Mouse (Mus musculus) macrophage (primary cell): ENCODE data around the gene Srgap3. TPM values are rescaled to one million over a fixed set of nuclear protein-coding genes. Genes with fewer than 3 reads are reported as not detected.

Experiments
- H3K27ac ChIP-seq: fragments of 350-480 bp; formaldehyde crosslinking; 2 replicates; pipeline ENCODE4 v1.9.0; 2021
- H3K36me3 ChIP-seq: fragments of 350-480 bp; formaldehyde crosslinking; 2 replicates; pipeline ENCODE4 v1.9.0; 2021; ENCODE audit errors: inconsistent target
- H3K4me3 ChIP-seq: fragments of 350-480 bp; formaldehyde crosslinking; 2 replicates; pipeline ENCODE4 v1.9.0; 2021; ENCODE audit errors: inconsistent target
- H3K79me2 ChIP-seq: fragments of 350-480 bp; formaldehyde crosslinking; 2 replicates; pipeline ENCODE4 v1.9.0; 2021; ENCODE audit errors: inconsistent target
- WGBS: methylation state at CpG from one replicate; pipeline ENCODE4 v1.1.7; 2026; ENCODE audit warnings: inconsistent platforms; ENCODE audit not compliant: missing documents; 5-methylcytosine and 5-hydroxymethylcytosine counted together
- polyA plus RNA-seq: library from polyadenylated mRNA; stranded (reverse); fragments of 250-400 nt; gene quantifications from 3 replicates; pipeline ENCODE4 v1.2.4, GENCODE M21; 2018; ENCODE audit warnings: inconsistent platforms

Gene Srgap3
- polyA plus RNA-seq, 1 experiment from 2014 or later = 0.42 TPM

GRCm38 (mm10) chr6:112907887-112908584 is 39.0 kb downstream of the Srgap3 start:
- Histone ChIP-seq H3K36me3 (no peaks in the 10 kb centered on the region), H3K27ac (no peak overlapping the region), H3K4me3 (no peak overlapping the region), H3K79me2 (no peaks in the 10 kb centered on the region)
- 92% methylated on average over 8 of the region's 8 CpGs for WGBS

DNA sequence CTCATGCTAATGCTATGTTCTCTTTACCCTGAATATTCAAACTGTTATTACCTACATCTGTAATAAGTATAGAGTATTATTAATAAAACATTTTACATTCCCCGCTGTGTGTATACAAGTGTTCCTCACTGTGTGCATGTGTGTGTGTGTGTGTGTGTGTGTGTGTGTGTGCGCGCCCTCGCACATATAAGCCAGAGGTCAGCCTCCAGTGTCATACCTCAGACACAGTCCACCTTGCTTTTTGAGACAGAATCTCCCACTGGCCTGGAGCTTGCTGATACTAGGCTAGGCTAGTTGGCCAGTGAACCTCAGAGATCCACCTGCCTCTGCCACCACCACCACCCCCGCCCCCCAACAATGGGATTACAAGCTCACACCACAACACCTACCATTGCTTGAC is 43.3 kb downstream of the Srgap3 start:
- 90% methylated on average over 1 of the region's 5 CpGs for WGBS
- Histone ChIP-seq H3K4me3 (no peak overlapping the region), H3K27ac (no peak overlapping the region), H3K79me2 (no peaks in the 10 kb centered on the region), H3K36me3 (no peaks in the 10 kb centered on the region)

DNA sequence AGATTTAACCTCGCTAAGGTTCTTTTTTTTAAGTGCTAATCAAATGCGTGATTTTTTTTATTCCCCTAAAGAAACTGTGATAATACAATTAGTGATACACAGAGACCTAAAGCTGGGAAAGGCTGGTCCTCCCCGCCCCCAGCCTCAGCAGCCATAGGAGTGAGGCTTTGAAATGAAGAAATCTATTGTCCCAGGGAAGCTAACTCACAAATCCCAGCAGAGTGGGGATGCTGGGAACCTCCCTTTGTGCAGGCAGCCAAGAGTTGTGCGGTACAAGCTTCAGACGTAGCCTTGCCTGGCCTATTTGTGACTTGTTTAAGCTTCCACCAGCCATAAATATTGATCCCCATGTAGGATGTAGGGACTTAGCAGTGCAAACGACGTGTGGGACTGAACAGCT is 43.8 kb downstream of the Srgap3 start:
- H3K36me3 ChIP-seq = no peaks in the 10 kb centered on the region
- 93% methylated on average over 7 of the region's 7 CpGs for WGBS
- no peak overlapping the region for H3K4me3 ChIP-seq
- H3K79me2 ChIP-seq = no peaks in the 10 kb centered on the region
- no peak overlapping the region for H3K27ac ChIP-seq

- WGBS = 91% methylated on average over 4 of the region's 4 CpGs
- Histone ChIP-seq H3K27ac (no peak overlapping the region), H3K4me3 (no peak overlapping the region), H3K36me3 (no peaks in the 10 kb centered on the region), H3K79me2 (no peaks in the 10 kb centered on the region)
Measured at GRCm38 (mm10) chr6:112902791-112903190, 44.3 kb downstream of the Srgap3 start.

GRCm38 (mm10) chr6:112900306-112900705 is 46.8 kb downstream of the Srgap3 start:
- Histone ChIP-seq H3K79me2 (no peaks in the 10 kb centered on the region), H3K27ac (no peak overlapping the region), H3K36me3 (no peaks in the 10 kb centered on the region), H3K4me3 (no peak overlapping the region)
- 97% methylated on average over 6 of the region's 6 CpGs for WGBS

GRCm38 (mm10) chr6:112899711-112900110 is 47.4 kb downstream of the Srgap3 start:
- no peak overlapping the region for H3K4me3 ChIP-seq

DNA sequence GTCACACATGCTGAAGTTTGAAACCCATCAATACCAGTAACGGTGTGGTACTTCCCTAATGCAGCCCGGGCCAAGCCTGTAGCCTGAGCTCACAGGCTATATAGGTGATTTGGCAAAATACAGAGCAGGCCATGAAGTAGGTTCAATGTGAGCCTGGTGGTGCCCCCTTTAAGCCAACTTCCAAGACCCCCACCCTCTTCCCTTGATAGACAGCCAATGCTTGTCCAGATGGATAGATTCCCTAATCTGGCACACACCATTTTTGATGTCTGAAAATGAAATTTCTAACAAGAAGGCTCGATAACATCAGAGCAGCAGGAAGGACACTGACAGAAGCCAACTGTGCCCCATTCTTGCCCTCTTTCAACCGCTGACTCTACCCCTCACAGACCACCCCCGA is 47.8 kb downstream of the Srgap3 start:
- Histone ChIP-seq H3K4me3 (no peak overlapping the region), H3K79me2 (no peaks in the 10 kb centered on the region), H3K27ac (no peak overlapping the region), H3K36me3 (no peaks in the 10 kb centered on the region)
- WGBS = 95% methylated on average over 5 of the region's 5 CpGs

More at GRCm38 (mm10) chr6:112899711-112900110, 47.4 kb downstream of the Srgap3 start:
- no peak overlapping the region for H3K27ac ChIP-seq
- WGBS = 79% methylated on average over 1 of the region's 1 CpGs
- no peaks in the 10 kb centered on the region for H3K79me2 ChIP-seq
- H3K36me3 ChIP-seq = no peaks in the 10 kb centered on the region

GRCm38 (mm10) chr6:112898435-112898834 is 48.6 kb downstream of the Srgap3 start:
- no peak overlapping the region for H3K27ac ChIP-seq
- H3K79me2 ChIP-seq = no peaks in the 10 kb centered on the region
- H3K4me3 ChIP-seq = no peak overlapping the region
- 91% methylated on average over 4 of the region's 4 CpGs for WGBS
- no peaks in the 10 kb centered on the region for H3K36me3 ChIP-seq

DNA sequence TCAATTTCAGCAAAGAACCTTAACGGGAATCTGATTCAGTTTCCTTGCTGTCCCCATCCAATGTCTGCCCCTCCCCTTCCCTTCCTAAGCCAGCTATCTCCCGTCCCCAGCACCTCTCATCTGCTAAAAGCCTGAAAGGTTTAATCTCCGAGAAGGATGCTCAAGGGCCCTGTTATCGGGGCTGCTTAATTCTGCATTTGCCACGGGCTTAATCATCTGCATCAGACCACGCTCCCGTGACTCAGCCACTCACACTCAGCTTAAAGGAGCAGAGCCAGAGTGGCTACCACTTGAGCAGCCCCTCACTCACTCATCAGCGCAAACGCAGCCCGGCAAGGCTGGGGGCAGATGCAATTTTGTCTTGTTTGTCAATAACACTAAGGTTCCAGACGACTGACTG is 50.7 kb downstream of the Srgap3 start:
- Histone ChIP-seq H3K79me2 (no peaks in the 10 kb centered on the region), H3K27ac (no peak overlapping the region), H3K36me3 (no peaks in the 10 kb centered on the region), H3K4me3 (no peak overlapping the region)
- WGBS = 90% methylated on average over 11 of the region's 11 CpGs

GRCm38 (mm10) chr6:112890331-112890751 is 56.7 kb downstream of the Srgap3 start:
- H3K79me2 ChIP-seq = no peaks in the 10 kb centered on the region
- no peak overlapping the region for H3K4me3 ChIP-seq
- WGBS = 82% methylated on average over 2 of the region's 2 CpGs
- no peaks in the 10 kb centered on the region for H3K36me3 ChIP-seq
- no peak overlapping the region for H3K27ac ChIP-seq

GRCm38 (mm10) chr6:112883588-112884135 is 63.4 kb downstream of the Srgap3 start:
- Histone ChIP-seq H3K4me3 (no peak overlapping the region), H3K27ac (no peak overlapping the region), H3K36me3 (no peaks in the 10 kb centered on the region), H3K79me2 (no peaks in the 10 kb centered on the region)
- WGBS = 90% methylated on average over 5 of the region's 5 CpGs

GRCm38 (mm10) chr6:112880048-112880534 is 67.0 kb downstream of the Srgap3 start:
- Histone ChIP-seq H3K4me3 (no peak overlapping the region), H3K79me2 (no peaks in the 10 kb centered on the region), H3K27ac (no peak overlapping the region), H3K36me3 (no peaks in the 10 kb centered on the region)
- 89% methylated on average over 5 of the region's 5 CpGs for whole genome bisulfite sequencing

DNA sequence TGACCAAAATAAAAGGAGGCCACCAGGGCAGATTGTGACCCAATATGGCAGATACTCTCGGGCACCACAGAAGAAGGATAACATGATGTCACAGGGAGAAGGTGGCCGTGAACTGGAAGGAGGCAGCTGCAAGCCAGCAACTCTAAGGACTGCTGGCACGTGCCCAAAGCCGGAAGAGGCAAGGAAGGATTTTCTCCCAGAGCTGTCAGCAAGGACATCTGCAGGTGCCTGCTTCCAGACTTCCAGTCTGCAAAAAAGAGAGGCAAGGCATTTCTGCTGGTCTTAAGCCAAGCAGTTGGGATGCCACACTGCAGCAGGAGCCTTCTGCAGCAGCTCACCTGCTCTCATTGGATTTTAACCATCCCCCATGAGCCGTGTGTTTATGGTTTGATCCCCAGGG is 67.9 kb downstream of the Srgap3 start:
- no peaks in the 10 kb centered on the region for H3K36me3 ChIP-seq
- 90% methylated on average over 5 of the region's 5 CpGs for WGBS
- H3K27ac ChIP-seq = no peak overlapping the region
- no peak overlapping the region for H3K4me3 ChIP-seq
- H3K79me2 ChIP-seq = no peaks in the 10 kb centered on the region

DNA sequence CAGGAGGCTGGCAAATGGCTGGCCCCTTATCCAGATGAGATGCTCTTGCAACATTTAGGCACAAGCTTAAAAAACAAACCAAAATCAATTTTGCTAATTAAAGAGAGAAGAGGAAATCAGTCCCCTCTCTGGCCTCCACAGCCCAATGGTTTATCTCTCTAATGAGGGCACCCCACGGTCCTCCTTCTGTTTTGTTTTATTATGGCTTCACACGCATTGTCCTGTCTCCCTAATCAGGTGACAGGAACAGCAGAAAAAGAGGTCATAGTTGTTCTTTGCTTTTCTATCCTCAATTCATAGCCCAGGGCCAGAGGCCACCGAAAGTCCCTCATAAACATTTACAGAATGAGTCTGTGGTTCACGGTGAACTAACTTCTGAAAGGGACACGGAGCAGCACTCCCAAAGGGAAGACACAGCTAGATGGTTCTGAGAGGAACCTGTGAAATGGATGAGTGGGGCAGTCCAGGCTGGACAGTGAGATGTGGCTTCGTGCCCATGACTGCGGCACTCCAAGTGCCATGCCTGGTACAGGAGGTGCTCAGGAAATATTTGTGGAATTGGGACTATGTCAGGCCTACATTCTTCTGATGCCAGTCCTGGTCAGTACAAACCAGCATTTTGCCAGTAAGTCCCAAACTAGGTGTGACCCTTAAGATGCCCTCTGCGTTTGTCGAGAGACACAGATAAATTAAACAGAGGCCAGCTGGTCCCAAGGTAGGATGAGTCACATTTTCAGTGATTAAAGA is 73.8 kb downstream of the Srgap3 start:
- WGBS = 94% methylated on average over 9 of the region's 9 CpGs
- H3K27ac ChIP-seq = no peak overlapping the region
- no peaks in the 10 kb centered on the region for H3K36me3 ChIP-seq
- H3K4me3 ChIP-seq = no peak overlapping the region
- H3K79me2 ChIP-seq = no peaks in the 10 kb centered on the region

DNA sequence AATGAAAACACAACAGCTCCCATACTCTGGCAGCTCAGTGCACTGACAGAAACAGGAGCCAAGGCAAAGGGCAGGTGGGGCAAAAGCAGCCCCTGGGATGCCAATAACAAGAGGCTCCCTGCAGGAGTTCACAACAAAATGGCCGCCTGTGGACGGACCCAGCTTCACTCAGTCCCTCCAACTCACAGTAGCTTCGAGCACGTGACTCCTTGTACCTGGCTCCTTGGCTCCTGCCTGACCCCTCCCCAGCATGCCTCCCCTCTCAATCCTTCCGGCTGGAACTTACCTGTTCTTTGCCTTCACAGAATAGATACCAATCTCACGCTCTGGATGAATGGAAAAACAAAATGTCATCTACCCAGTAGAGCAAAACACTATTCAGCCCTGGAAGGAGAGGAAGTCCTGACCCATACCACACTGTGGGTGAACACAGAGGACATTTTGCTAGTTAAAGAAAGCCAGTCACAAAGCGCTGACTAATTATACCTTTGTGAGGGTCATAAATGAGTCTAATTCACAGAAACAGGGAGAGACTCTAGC is 75.8 kb downstream of the Srgap3 start:
- Histone ChIP-seq H3K4me3 (no peak overlapping the region), H3K79me2 (no peaks in the 10 kb centered on the region), H3K36me3 (no peaks in the 10 kb centered on the region), H3K27ac (no peak overlapping the region)
- WGBS = 82% methylated on average over 7 of the region's 7 CpGs
